15 mouse cellular contexts compared by ENCODE assay signal in the genomic region with DNA sequence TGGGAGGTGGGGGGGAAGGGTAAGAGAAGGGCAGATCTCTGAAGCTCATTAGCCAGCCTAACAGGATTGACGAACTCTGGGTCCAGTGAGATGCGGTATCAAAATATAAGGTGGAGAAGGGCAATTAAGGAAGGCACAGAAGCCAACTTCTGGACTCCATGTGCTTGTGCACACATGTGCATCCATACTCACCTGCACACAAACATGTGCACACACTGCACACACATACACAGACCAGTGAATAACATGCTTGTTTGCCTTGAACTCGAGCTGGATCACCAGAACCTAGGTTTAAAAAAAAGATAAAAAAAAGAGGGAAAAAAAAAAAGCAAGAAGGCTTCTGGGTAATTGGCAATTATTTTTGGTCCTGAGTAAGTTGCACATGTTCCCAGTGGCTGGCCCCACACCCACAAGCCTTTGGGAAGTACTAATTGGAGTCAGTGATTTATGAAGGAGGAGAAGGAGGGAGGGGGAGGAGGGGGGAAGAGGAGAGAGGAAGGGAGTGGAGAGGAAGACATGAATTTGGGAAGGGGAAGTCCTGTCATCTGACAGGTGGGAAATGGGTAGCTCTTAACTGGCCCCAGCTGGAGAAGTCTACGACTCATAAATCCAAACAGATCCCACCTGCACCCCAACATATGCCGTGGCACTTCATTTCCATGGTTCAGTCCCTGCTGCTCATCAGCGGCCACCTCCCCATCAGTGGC.
"Had no signal": no experiment of that assay in that cellular context is flagged by ENCODE, and none has a peak within 500 bp of the region (broad histone marks: within the 10 kb centered on the region; RNA-seq: fewer than 3 reads in every experiment).

No protein-coding gene starts in this region.

- H3K27me3 ChIP-seq: liver, embryonic 12.5 days; lung, embryonic 15.5 days; neural tube, embryonic 15.5 days had no signal

- H3K36me3 ChIP-seq: liver, embryonic 12.5 days; lung, embryonic 15.5 days; neural tube, embryonic 15.5 days had no signal

- H3K9ac ChIP-seq: liver, embryonic 12.5 days; lung, embryonic 15.5 days; neural tube, embryonic 15.5 days had no signal

- H3K27ac ChIP-seq: hindbrain, postnatal 0 days; left cerebral cortex, adult 2 months; liver, embryonic 12.5 days; neural tube, embryonic 15.5 days had no signal

- DNase-seq: kidney, adult 8-10 months; lung, postnatal 14 days; midbrain, embryonic 14.5 days; right cerebral cortex, adult 18-20 months; right cerebral cortex, postnatal 4 days; spleen, adult 18-20 months; thymus, adult 18-20 months; thymus, postnatal 14 days had no signal

- H3K4me2 ChIP-seq: liver, embryonic 12.5 days; lung, embryonic 15.5 days; neural tube, embryonic 15.5 days had no signal

- H3K9me3 ChIP-seq: liver, embryonic 12.5 days; lung, embryonic 15.5 days; neural tube, embryonic 15.5 days had no signal

- H3K4me1 ChIP-seq: neural tube, embryonic 15.5 days had no signal

- H3K4me3 ChIP-seq: left cerebral cortex, adult 2 months; liver, embryonic 12.5 days; lung, embryonic 15.5 days; myocyte; neural tube, embryonic 15.5 days had no signal

- ATAC-seq: hindbrain, postnatal 0 days; intestine, embryonic 16.5 days; liver, embryonic 12.5 days had no signal
